Mouse (Mus musculus) embryonic facial prominence, embryonic 11.5 days (tissue): ENCODE results near the gene Arhgap25. TPM values are rescaled to one million over a fixed set of nuclear protein-coding genes. Genes with fewer than 3 reads are reported as not detected.

Source experiments
- ATAC-seq: fragments of 200-750 bp; cut with Nextera tagmentation; replicated peaks from 2 replicates; pipeline ENCODE4 v1.8.0; 2017; ENCODE audit warnings: low read depth; ENCODE audit not compliant: insufficient number of reproducible peaks, low FRiP score, low TSS enrichment
- DNase-seq: peaks from one replicate; pipeline ENCODE4 v3.0.0-alpha.2; 2015; ENCODE audit warnings: low spot score
- H3K27ac ChIP-seq: fragments of 300-500 bp; sonication (generic); replicated peaks from 2 replicates; pipeline ENCODE4 v1.5.1; 2014; ENCODE audit warnings: mild to moderate bottlenecking, low read depth, low read length, control low read depth
- H3K27me3 ChIP-seq: fragments of 300-500 bp; sonication (generic); 2 replicates; pipeline ENCODE4 v1.6.1; 2014; ENCODE audit warnings: mild to moderate bottlenecking, low read length, moderate library complexity, mixed read lengths; ENCODE audit not compliant: control insufficient read depth, insufficient read depth
- H3K36me3 ChIP-seq: fragments of 300-500 bp; sonication (generic); replicated peaks from 2 replicates; pipeline ENCODE4 v1.6.1; 2014; ENCODE audit warnings: low read depth, mild to moderate bottlenecking, low read length, moderate library complexity, mixed read lengths; ENCODE audit not compliant: control insufficient read depth, insufficient read depth
- H3K4me1 ChIP-seq: fragments of 300-500 bp; sonication (generic); 2 replicates; pipeline ENCODE4 v1.6.1; 2014; ENCODE audit warnings: low read length, mixed read lengths; ENCODE audit not compliant: control insufficient read depth, insufficient read depth
- H3K4me2 ChIP-seq: fragments of 300-500 bp; sonication (generic); 2 replicates; pipeline ENCODE4 v1.6.1; 2014; ENCODE audit warnings: low read depth, mild to moderate bottlenecking, control low read depth, low read length, moderate library complexity
- H3K4me3 ChIP-seq: fragments of 300-500 bp; sonication (generic); 2 replicates; pipeline ENCODE4 v1.5.1; 2014; ENCODE audit warnings: low read depth, low read length, control low read depth
- H3K9ac ChIP-seq: fragments of 300-500 bp; sonication (generic); replicated peaks from 2 replicates; pipeline ENCODE4 v1.6.1; 2014; ENCODE audit warnings: mild to moderate bottlenecking, control low read depth, low read length
- H3K9me3 ChIP-seq: fragments of 300-500 bp; sonication (generic); replicated peaks from 2 replicates; pipeline ENCODE4 v1.6.1; 2016; ENCODE audit warnings: mild to moderate bottlenecking, low read length, inconsistent platforms, mixed read lengths; ENCODE audit not compliant: control insufficient read depth
- WGBS: fragments of 180-500 bp; shearing (Covaris S2); extraction: QIAGEN DNeasy Blood & Tissue Kit; methylation state at CpG from one replicate; pipeline ENCODE4 v1.1.7; 2014; 5-methylcytosine and 5-hydroxymethylcytosine counted together
- polyA plus RNA-seq: library from polyadenylated mRNA; unstranded; fragments of >200 nt; fragmentation: Nextera tagmentation; extraction: Ambion mirVana; gene quantifications from 2 replicates; pipeline ENCODE4 v1.2.1, GENCODE M21; 2014

Arhgap25 gene
- polyA plus RNA-seq, 1 experiment from 2014 or later, result 3.9 TPM

GRCm38 (mm10) chr6:87534855-87535575 is 2.0 kb upstream of the Arhgap25 start:
- H3K4me3 ChIP-seq, result no peak overlapping the region
- no peak overlapping the region for H3K9ac ChIP-seq
- ATAC-seq (no peak), DNase-seq (no peak)
- H3K4me2 ChIP-seq, result no peak overlapping the region
- H3K4me1 ChIP-seq, result no peaks in the 10 kb centered on the region
- WGBS, result 83% methylated on average over 9 of the region's 9 CpGs
- no peaks in the 10 kb centered on the region for H3K27me3 ChIP-seq
- no peaks in the 10 kb centered on the region for H3K9me3 ChIP-seq
- no peaks in the 10 kb centered on the region for H3K36me3 ChIP-seq
- no peak overlapping the region for H3K27ac ChIP-seq

- no peak for ATAC-seq
- no peak overlapping the region for H3K27ac ChIP-seq
- H3K9me3 ChIP-seq, result no peaks in the 10 kb centered on the region
- DNase-seq, result no peak
- no peak overlapping the region for H3K4me3 ChIP-seq
- no peaks in the 10 kb centered on the region for H3K36me3 ChIP-seq
- H3K4me2 ChIP-seq, result no peak overlapping the region
- H3K4me1 ChIP-seq, result no peaks in the 10 kb centered on the region
- H3K9ac ChIP-seq, result no peak overlapping the region
- H3K27me3 ChIP-seq, result no peaks in the 10 kb centered on the region
- 86% methylated on average over 2 of the region's 2 CpGs for WGBS
Measured at GRCm38 (mm10) chr6:87531456-87532015, 1.5 kb downstream of the Arhgap25 start.

DNA sequence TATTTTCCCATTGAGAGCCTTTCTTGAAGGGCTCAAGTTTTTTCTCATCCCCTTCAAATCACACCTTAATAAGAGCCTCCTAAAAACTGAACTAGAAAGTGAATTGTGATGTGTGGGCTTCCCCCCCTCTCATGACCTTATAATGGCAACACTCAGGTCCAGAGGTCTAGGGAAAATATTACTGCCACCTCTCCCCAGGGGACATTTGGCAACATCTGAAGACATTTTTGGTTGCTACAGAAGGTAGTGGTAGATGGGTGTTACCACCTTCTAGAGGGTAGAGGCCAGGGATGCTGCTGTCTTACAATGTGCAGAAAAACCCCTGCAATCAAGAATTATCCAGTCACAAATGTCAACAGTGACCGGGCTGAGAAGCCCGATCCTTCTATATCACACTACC is 2.7 kb downstream of the Arhgap25 start:
- no peak overlapping the region for H3K4me3 ChIP-seq
- no peaks in the 10 kb centered on the region for H3K9me3 ChIP-seq
- ATAC-seq (no peak), DNase-seq (no peak)
- 90% methylated on average over 2 of the region's 2 CpGs for WGBS
- no peak overlapping the region for H3K27ac ChIP-seq
- no peak overlapping the region for H3K4me2 ChIP-seq
- no peaks in the 10 kb centered on the region for H3K4me1 ChIP-seq
- no peaks in the 10 kb centered on the region for H3K36me3 ChIP-seq
- no peak overlapping the region for H3K9ac ChIP-seq
- no peaks in the 10 kb centered on the region for H3K27me3 ChIP-seq

- ATAC-seq, result no peak
- WGBS, result 89% methylated on average over 6 of the region's 6 CpGs
- H3K4me2 ChIP-seq, result no peak overlapping the region
- H3K36me3 ChIP-seq, result no peaks in the 10 kb centered on the region
- no peaks in the 10 kb centered on the region for H3K9me3 ChIP-seq
- H3K27ac ChIP-seq, result no peak overlapping the region
- no peak overlapping the region for H3K9ac ChIP-seq
- DNase-seq, result no peak
- no peak overlapping the region for H3K4me3 ChIP-seq
- H3K27me3 ChIP-seq, result no peaks in the 10 kb centered on the region
- no peaks in the 10 kb centered on the region for H3K4me1 ChIP-seq
Measured at GRCm38 (mm10) chr6:87527846-87528557, 5.1 kb downstream of the Arhgap25 start.

DNA sequence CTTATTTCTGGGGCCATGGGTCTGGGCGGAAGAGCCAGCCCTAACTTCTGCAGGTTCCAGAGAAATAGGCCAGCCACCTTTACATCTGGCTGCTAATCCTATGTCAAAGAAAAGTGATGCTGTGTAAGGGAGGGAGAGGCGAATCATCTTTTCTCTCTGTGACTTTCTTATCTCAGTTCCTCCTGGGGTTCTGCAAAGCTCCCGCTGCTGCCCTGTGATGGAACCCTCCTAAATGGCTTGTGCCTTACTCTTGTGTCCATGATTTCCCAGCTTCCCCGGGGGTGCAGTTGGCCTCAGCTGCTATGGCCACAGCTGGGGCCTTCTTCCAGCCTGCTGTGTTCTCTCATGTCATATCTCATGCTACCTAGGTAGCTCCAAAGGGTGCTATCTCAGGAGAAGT is 5.7 kb downstream of the Arhgap25 start:
- no peak overlapping the region for H3K4me2 ChIP-seq
- H3K27me3 ChIP-seq, result no peaks in the 10 kb centered on the region
- ATAC-seq, result no peak
- no peak overlapping the region for H3K9ac ChIP-seq
- no peaks in the 10 kb centered on the region for H3K36me3 ChIP-seq
- DNase-seq, result no peak
- no peaks in the 10 kb centered on the region for H3K9me3 ChIP-seq
- no peak overlapping the region for H3K27ac ChIP-seq
- H3K4me1 ChIP-seq, result no peaks in the 10 kb centered on the region
- no peak overlapping the region for H3K4me3 ChIP-seq
- 84% methylated on average over 4 of the region's 4 CpGs for WGBS

DNA sequence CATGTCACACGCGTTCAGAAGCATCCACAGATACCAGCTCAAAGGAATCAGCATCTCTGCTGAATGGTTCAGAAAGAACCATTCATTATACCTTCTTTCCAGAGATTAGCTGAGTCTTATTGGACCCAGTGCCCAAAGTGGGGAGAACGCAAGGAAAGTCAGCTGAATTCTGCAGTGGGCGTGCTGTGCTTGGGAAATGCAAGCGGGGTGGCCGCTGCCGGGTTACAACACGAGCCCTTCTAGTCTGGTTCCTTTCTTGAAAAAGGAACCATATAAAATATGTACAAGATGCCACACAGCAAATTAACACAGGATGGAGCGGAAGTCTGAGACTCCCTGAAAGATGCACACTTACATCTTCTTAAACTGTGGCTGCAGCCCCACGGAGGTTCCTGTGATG is 7.9 kb downstream of the Arhgap25 start:
- Histone ChIP-seq H3K4me1 (no peaks in the 10 kb centered on the region), H3K27me3 (no peaks in the 10 kb centered on the region), H3K9me3 (no peaks in the 10 kb centered on the region), H3K4me3 (no peak overlapping the region), H3K27ac (no peak overlapping the region), H3K36me3 (no peaks in the 10 kb centered on the region), H3K9ac (no peak overlapping the region), H3K4me2 (no peak overlapping the region)
- WGBS, result 91% methylated on average over 10 of the region's 10 CpGs
- DNase-seq (no peak), ATAC-seq (no peak)

DNA sequence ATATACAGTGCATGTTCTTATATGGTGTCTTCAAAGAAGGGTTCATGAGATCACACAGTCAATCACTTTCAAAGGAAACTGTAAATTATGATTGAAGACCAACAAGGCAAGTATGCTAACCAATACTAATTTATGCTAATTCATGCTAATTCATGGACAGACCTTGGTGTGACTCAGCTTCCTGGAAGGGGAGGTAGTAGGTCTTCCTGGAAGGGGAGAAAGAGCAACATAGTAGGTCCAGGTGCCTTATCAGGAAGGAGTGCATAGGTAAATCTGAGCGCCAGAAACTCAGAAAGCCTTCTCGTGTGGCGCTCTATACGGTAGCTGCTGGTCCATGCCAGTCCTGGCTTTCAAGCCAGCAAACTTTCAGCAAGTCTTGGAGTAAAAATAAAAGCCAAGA is 8.8 kb downstream of the Arhgap25 start:
- H3K4me3 ChIP-seq, result no peak overlapping the region
- no peaks in the 10 kb centered on the region for H3K27me3 ChIP-seq
- no peaks in the 10 kb centered on the region for H3K36me3 ChIP-seq
- 93% methylated on average over 4 of the region's 4 CpGs for WGBS
- no peak for ATAC-seq
- H3K9me3 ChIP-seq, result no peaks in the 10 kb centered on the region
- no peak overlapping the region for H3K4me2 ChIP-seq
- H3K9ac ChIP-seq, result no peak overlapping the region
- no peak for DNase-seq
- no peak overlapping the region for H3K27ac ChIP-seq
- no peaks in the 10 kb centered on the region for H3K4me1 ChIP-seq

GRCm38 (mm10) chr6:87523736-87524135 is 9.3 kb downstream of the Arhgap25 start:
- H3K4me2 ChIP-seq, result no peak overlapping the region
- ATAC-seq, result no peak
- H3K9me3 ChIP-seq, result no peaks in the 10 kb centered on the region
- no peak overlapping the region for H3K4me3 ChIP-seq
- H3K27me3 ChIP-seq, result no peaks in the 10 kb centered on the region
- no peak overlapping the region for H3K27ac ChIP-seq
- H3K4me1 ChIP-seq, result no peaks in the 10 kb centered on the region
- WGBS, result 71% methylated on average over 7 of the region's 7 CpGs
- H3K9ac ChIP-seq, result no peak overlapping the region
- no peak for DNase-seq
- H3K36me3 ChIP-seq, result no peaks in the 10 kb centered on the region
